Mouse (Mus musculus): ENCODE measurements around the gene Gramd1c. TPM values are rescaled to one million over a fixed set of nuclear protein-coding genes. Genes with fewer than 3 reads are reported as not detected.

Gramd1c gene
- polyA plus RNA-seq, 1 experiment from 2014 or later = 16.5 TPM

DNA sequence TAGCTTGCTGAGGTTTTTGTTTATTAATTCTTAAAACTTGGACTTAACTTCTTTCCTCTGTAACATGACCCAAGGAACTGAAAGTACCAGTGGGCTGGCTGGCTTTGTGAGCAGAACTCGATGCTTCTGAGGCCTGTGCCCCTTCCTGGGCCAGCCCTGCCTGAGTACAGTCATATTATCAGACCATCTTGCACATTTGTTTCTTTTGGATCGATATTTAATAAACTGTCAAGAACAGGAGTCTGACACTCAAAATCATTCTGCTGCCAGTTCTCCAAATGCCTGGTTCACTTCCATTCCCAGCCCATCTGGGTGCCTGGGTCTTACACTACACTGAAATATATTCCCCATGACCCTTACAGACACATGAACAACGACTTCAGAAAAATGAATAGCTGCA is 117.3 kb downstream of the Gramd1c start:
- H3K4me2 ChIP-seq (ENCODE audit: low read depth, low read length) = no peak overlapping the region
- H3K4me1 ChIP-seq (ENCODE audit: insufficient read depth) = no peaks in the 10 kb centered on the region
- H3K36me3 ChIP-seq (replicated peaks; ENCODE audit: insufficient read depth, low read length) = no peaks in the 10 kb centered on the region
- DNase-seq = no peak
- TF ChIP-seq EP300 (IDR thresholded peaks at IDR 0.05; ENCODE audit: low read depth) = no peak
- no peak for TF ChIP-seq CTCF (IDR thresholded peaks at IDR 0.05; ENCODE audit: low read depth)
- H3K9me3 ChIP-seq (ENCODE audit: low read length) = no peaks in the 10 kb centered on the region
- no peak overlapping the region for H3K27ac ChIP-seq (ENCODE audit: low read depth)
- no peak overlapping the region for H3K9ac ChIP-seq (replicated peaks)
- H3K4me3 ChIP-seq (ENCODE audit: low read depth, low read length) = no peak overlapping the region
- 66% methylated on average over 3 of the region's 3 CpGs for WGBS (ENCODE audit: insufficient replicate concordance)
- no peaks in the 10 kb centered on the region for H3K27me3 ChIP-seq (ENCODE audit: insufficient read depth, low read length)
- ATAC-seq = no peak

DNA sequence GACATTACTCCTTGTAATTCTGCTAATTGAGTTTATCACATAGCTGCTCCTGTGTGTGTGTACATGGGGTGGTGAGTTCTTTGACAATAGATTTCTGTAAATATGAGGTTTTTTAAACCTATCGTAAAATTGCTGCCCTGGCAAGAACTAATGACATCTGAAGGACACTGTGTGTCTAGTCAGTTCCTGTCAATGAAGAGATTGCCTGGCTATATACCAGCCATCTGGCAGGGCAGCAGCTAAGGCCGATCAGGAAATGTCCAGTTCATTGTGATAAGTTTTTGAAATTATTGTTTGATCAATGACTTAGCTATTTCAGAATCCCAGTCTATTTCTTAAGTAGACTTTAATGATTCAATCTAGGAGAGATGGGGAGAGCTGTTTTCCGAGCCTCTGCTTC is 117.8 kb downstream of the Gramd1c start:
- Histone ChIP-seq H3K4me3 (ENCODE audit: low read depth, low read length) (no peak overlapping the region), H3K4me1 (ENCODE audit: insufficient read depth) (no peaks in the 10 kb centered on the region), H3K4me2 (ENCODE audit: low read depth, low read length) (no peak overlapping the region), H3K27ac (ENCODE audit: low read depth) (no peak overlapping the region), H3K36me3 (replicated peaks; ENCODE audit: insufficient read depth, low read length) (no peaks in the 10 kb centered on the region), H3K9me3 (ENCODE audit: low read length) (no peaks in the 10 kb centered on the region), H3K27me3 (ENCODE audit: insufficient read depth, low read length) (no peaks in the 10 kb centered on the region), H3K9ac (replicated peaks) (no peak overlapping the region)
- ATAC-seq (no peak), DNase-seq (no peak)
- no peak for TF ChIP-seq EP300 (IDR thresholded peaks at IDR 0.05; ENCODE audit: low read depth)
- no peak for TF ChIP-seq CTCF (IDR thresholded peaks at IDR 0.05; ENCODE audit: low read depth)
- WGBS (ENCODE audit: insufficient replicate concordance) = 70% methylated on average over 3 of the region's 3 CpGs

DNA sequence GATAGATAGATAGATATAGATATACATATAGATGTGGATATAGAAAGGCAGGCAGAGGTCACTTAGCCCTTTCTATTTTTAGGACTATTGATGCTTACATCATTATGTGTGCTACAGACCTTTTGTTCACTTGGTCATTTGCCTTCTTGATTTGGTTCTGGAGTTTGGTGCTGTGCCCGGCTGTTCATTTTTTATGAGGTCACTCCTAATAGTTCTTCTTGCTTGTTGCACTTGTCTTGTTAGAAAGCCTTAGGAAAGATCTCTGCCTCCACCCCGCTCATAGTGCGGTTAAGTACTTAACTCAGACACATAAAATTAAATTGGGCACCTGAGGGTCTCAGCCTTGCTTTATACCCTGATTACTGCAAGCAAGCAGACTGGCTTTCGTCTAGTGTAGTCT is 122.3 kb downstream of the Gramd1c start:
- DNase-seq = no peak
- Histone ChIP-seq H3K36me3 (replicated peaks; ENCODE audit: insufficient read depth, low read length) (peaks cover 2% of the 10 kb centered on the region; the same call in 1 of the 2 replicates), H3K9me3 (ENCODE audit: low read length) (no peaks in the 10 kb centered on the region), H3K4me3 (ENCODE audit: low read depth, low read length) (no peak overlapping the region), H3K27ac (ENCODE audit: low read depth) (no peak overlapping the region), H3K4me2 (ENCODE audit: low read depth, low read length) (no peak overlapping the region), H3K9ac (replicated peaks) (no peak overlapping the region), H3K27me3 (ENCODE audit: insufficient read depth, low read length) (no peaks in the 10 kb centered on the region), H3K4me1 (ENCODE audit: insufficient read depth) (no peaks in the 10 kb centered on the region)
- ATAC-seq = no peak
- no peak for TF ChIP-seq EP300 (IDR thresholded peaks at IDR 0.05; ENCODE audit: low read depth)
- TF ChIP-seq CTCF (IDR thresholded peaks at IDR 0.05; ENCODE audit: low read depth) = no peak
- 89% methylated on average over 4 of the region's 4 CpGs for WGBS (ENCODE audit: insufficient replicate concordance)

DNA sequence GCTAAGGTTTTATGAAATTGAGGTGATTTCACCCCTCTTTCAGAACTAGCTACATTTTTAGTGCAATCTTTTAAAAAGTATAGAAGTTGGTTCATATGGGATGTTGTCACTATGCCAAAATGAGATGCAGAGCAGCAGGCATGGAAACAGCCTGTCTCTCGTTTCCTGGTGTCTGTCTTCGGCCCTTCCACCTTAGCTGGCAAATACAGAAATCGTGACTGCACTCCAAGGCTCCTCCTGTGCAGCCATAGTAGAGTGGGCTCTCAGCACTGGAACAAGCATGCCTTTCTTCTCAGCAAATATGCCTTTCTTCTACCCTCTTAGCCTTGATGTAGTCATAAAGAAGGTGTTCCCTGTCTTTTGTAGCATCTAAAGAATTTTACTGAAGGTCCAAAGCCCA is 127.3 kb downstream of the Gramd1c start:
- Histone ChIP-seq H3K27me3 (ENCODE audit: insufficient read depth, low read length) (no peaks in the 10 kb centered on the region), H3K4me3 (ENCODE audit: low read depth, low read length) (no peak overlapping the region), H3K9ac (replicated peaks) (no peak overlapping the region), H3K4me2 (ENCODE audit: low read depth, low read length) (no peak overlapping the region), H3K4me1 (ENCODE audit: insufficient read depth) (no peaks in the 10 kb centered on the region), H3K36me3 (replicated peaks; ENCODE audit: insufficient read depth, low read length) (peaks cover 2% of the 10 kb centered on the region; the same call in 1 of the 2 replicates), H3K27ac (ENCODE audit: low read depth) (no peak overlapping the region), H3K9me3 (ENCODE audit: low read length) (no peaks in the 10 kb centered on the region)
- TF ChIP-seq CTCF (IDR thresholded peaks at IDR 0.05; ENCODE audit: low read depth) (no peak), EP300 (IDR thresholded peaks at IDR 0.05; ENCODE audit: low read depth) (no peak)
- no peak for DNase-seq
- no peak for ATAC-seq
- WGBS (ENCODE audit: insufficient replicate concordance) = 79% methylated on average over 3 of the region's 3 CpGs

DNA sequence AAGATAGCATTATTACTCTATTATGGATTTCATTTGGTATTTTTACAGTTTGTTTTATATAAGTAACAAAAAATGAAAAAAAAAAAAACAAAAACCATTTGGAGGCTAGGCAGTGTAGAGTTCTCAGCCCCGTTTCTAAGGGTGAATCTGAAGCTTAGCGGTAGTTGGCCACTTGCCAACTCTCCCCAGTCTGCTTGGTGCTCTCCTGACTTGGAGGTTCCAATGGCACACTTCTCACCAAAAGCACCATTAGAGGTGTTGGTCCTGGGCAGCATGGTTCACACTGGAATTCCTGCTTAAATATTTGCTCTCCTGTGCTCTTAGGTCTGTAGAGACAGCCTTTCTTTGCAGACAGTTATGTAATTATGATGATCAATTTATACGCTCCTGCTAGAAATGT is 127.8 kb downstream of the Gramd1c start:
- DNase-seq (no peak), ATAC-seq (no peak)
- Histone ChIP-seq H3K4me1 (ENCODE audit: insufficient read depth) (no peaks in the 10 kb centered on the region), H3K4me2 (ENCODE audit: low read depth, low read length) (no peak overlapping the region), H3K36me3 (replicated peaks; ENCODE audit: insufficient read depth, low read length) (peaks cover 2% of the 10 kb centered on the region; the same call in 1 of the 2 replicates), H3K27ac (ENCODE audit: low read depth) (no peak overlapping the region), H3K9me3 (ENCODE audit: low read length) (no peaks in the 10 kb centered on the region), H3K9ac (replicated peaks) (no peak overlapping the region), H3K4me3 (ENCODE audit: low read depth, low read length) (no peak overlapping the region), H3K27me3 (ENCODE audit: insufficient read depth, low read length) (no peaks in the 10 kb centered on the region)
- no peak for TF ChIP-seq CTCF (IDR thresholded peaks at IDR 0.05; ENCODE audit: low read depth)
- no peak for TF ChIP-seq EP300 (IDR thresholded peaks at IDR 0.05; ENCODE audit: low read depth)
- 75% methylated on average over 3 of the region's 3 CpGs for WGBS (ENCODE audit: insufficient replicate concordance)

DNA sequence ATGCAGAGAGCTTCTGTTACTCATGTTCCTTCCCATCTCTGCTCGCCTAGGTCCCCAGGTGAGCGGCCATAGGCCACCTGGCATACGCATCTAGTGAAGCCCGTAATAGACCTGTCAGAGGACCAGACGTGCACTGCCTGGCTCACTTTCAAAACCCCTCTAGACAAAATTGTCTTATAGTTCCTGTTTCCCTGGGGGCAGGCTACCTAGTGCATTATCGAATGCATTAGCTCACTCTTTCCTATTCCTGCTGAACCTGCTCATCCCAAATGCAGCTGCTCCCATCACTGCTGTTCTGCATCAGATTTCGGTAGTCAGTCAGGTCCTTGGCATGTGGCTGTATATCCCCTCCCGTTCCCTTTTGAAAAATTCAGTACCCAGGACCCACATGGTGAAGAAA is 128.3 kb downstream of the Gramd1c start:
- TF ChIP-seq CTCF (IDR thresholded peaks at IDR 0.05; ENCODE audit: low read depth) (no peak), EP300 (IDR thresholded peaks at IDR 0.05; ENCODE audit: low read depth) (no peak)
- H3K9me3 ChIP-seq (ENCODE audit: low read length) = no peaks in the 10 kb centered on the region
- no peak for ATAC-seq
- no peak overlapping the region for H3K27ac ChIP-seq (ENCODE audit: low read depth)
- WGBS (ENCODE audit: insufficient replicate concordance) = 86% methylated on average over 8 of the region's 8 CpGs
- no peak overlapping the region for H3K4me2 ChIP-seq (ENCODE audit: low read depth, low read length)
- no peak overlapping the region for H3K4me3 ChIP-seq (ENCODE audit: low read depth, low read length)
- no peak overlapping the region for H3K9ac ChIP-seq (replicated peaks)
- H3K27me3 ChIP-seq (ENCODE audit: insufficient read depth, low read length) = no peaks in the 10 kb centered on the region
- no peaks in the 10 kb centered on the region for H3K4me1 ChIP-seq (ENCODE audit: insufficient read depth)
- DNase-seq = no peak
- peaks cover 2% of the 10 kb centered on the region; the same call in 1 of the 2 replicates for H3K36me3 ChIP-seq (replicated peaks; ENCODE audit: insufficient read depth, low read length)

DNA sequence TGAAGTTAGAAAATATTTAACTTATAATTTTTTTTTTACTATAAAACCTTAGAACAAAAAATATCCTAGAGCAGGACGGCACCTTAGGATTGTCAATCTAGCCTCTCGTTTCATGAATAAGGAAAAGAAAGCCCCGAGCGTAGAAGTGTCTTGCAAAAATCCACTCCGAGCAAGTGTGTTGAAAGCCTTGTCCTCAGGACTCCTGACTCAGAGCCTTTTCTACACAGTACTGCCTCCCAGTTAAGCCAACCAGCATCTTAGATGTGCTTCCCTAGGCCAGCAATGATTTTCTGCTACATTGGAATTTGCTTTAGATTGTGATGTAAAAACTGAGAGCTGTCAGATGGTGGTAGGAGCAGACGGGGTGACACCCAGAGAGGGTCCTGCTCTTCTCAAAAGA is 130.1 kb downstream of the Gramd1c start:
- H3K4me1 ChIP-seq (ENCODE audit: insufficient read depth) = 0 out of 2 replicates have a peak, but pooled peaks cover 3% of the 10 kb centered on the region
- DNase-seq (no peak), ATAC-seq (no peak)
- no peaks in the 10 kb centered on the region for H3K27me3 ChIP-seq (ENCODE audit: insufficient read depth, low read length)
- H3K9ac ChIP-seq (replicated peaks) = no peak overlapping the region
- no peaks in the 10 kb centered on the region for H3K36me3 ChIP-seq (replicated peaks; ENCODE audit: insufficient read depth, low read length)
- H3K4me3 ChIP-seq (ENCODE audit: low read depth, low read length) = no peak overlapping the region
- no peaks in the 10 kb centered on the region for H3K9me3 ChIP-seq (ENCODE audit: low read length)
- no peak for TF ChIP-seq CTCF (IDR thresholded peaks at IDR 0.05; ENCODE audit: low read depth)
- no peak for TF ChIP-seq EP300 (IDR thresholded peaks at IDR 0.05; ENCODE audit: low read depth)
- H3K27ac ChIP-seq (ENCODE audit: low read depth) = no peak overlapping the region
- WGBS (ENCODE audit: insufficient replicate concordance) = 89% methylated on average over 6 of the region's 6 CpGs
- no peak overlapping the region for H3K4me2 ChIP-seq (ENCODE audit: low read depth, low read length)

Data from liver, postnatal 0 days (tissue).